Comparison of ENCODE assay signal across 14 mouse cellular contexts in the genomic region with DNA sequence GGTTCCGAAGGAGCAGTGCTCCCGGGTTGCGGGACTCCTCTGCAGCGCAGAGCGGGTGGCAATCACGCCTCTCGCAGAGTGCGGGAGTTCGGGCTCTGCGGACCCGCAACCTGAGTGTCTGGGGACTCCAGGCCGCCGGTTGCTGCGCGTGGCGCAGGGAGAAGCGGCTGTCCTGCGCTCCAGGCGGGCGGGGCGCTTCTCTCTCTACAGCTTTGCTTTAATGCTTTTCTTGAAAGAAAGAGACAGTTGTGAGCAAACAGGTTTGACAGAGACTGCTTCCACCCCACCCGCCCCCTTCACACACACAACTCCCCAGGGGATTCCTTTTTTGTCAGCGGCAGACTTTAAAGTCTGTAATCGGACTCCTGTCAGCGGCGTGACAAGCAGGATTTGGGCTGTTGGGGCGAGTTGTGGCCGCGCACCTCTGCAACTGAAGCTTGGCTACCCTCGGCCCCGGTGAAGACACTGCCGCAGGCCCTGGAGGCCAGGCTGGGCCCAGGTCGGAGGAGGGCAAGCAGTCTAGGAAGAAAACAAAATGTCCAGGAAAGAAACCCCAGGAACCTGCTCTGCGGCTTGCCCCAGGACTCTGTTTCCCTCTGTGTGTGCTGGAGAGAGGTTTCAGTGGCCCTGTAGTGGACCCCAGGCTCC. TPM values are rescaled to one million over a fixed set of nuclear protein-coding genes. Genes with fewer than 3 reads are reported as not detected.
DNase-seq lines count a peak whose midpoint lies in the region; ATAC-seq and TF ChIP-seq lines count a peak whose summit lies in the region.
"Had no signal": no experiment of that assay in that cellular context is flagged by ENCODE, and none has a peak within 500 bp of the region (broad histone marks: within the 10 kb centered on the region; RNA-seq: fewer than 3 reads in every experiment).

No protein-coding gene starts in this region.

- peak overlapping the region; percentile 16; the same call in 1 of the 2 replicates for H3K4me2 ChIP-seq in heart, embryonic 13.5 days
- peak overlapping the region; percentile 44 for H3K4me2 ChIP-seq in hindbrain, embryonic 12.5 days (replicated peaks)
- H3K4me2 ChIP-seq in midbrain, embryonic 16.5 days (ENCODE audit: low read length): peak overlapping the region; percentile 52

- no peak for TF ChIP-seq CTCF in cerebellum, adult 2 months (IDR thresholded peaks at IDR 0.05; ENCODE audit: borderline replicate concordance, insufficient read depth, low read depth, low read length)

- H3K4me1 ChIP-seq in heart, embryonic 13.5 days: peaks cover 37% of the 10 kb centered on the region
- peaks cover 39% of the 10 kb centered on the region for H3K4me1 ChIP-seq in hindbrain, embryonic 12.5 days
- peaks cover 21% of the 10 kb centered on the region for H3K4me1 ChIP-seq in midbrain, embryonic 16.5 days (ENCODE audit: control insufficient read depth, insufficient read depth, low read length)
- no peaks in the 10 kb centered on the region for H3K4me1 ChIP-seq in cerebellum, adult 2 months (ENCODE audit: control insufficient read depth, insufficient read depth, low read length)

- WGBS in heart, embryonic 13.5 days: 1% methylated on average over 34 of the region's 34 CpGs
- WGBS in hindbrain, embryonic 12.5 days: under 1% methylated on average over 34 of the region's 34 CpGs
- WGBS in midbrain, embryonic 16.5 days: 1% methylated on average over 33 of the region's 34 CpGs
- 2% methylated on average over 34 of the region's 34 CpGs for WGBS in cerebellum, adult 2 months

- ATAC-seq in heart, embryonic 13.5 days (ENCODE audit: extremely low read depth, insufficient number of reproducible peaks, low FRiP score, low TSS enrichment): no peak
- no peak for ATAC-seq in hindbrain, embryonic 12.5 days (ENCODE audit: low FRiP score)
- no peak for ATAC-seq in midbrain, embryonic 16.5 days
- ATAC-seq in CD4-positive, CD25-positive, alpha-beta regulatory T cell, adult 4 months: no peak

- peaks cover 100% of the 10 kb centered on the region for H3K27me3 ChIP-seq in heart, embryonic 13.5 days (replicated peaks)
- peaks cover 94% of the 10 kb centered on the region for H3K27me3 ChIP-seq in hindbrain, embryonic 12.5 days
- H3K27me3 ChIP-seq in midbrain, embryonic 16.5 days (ENCODE audit: control insufficient read depth, insufficient read depth, low read depth, low read length): peaks cover 28% of the 10 kb centered on the region
- peaks cover 18% of the 10 kb centered on the region; the same call in 1 of the 2 replicates for H3K27me3 ChIP-seq in cerebellum, adult 2 months (ENCODE audit: control insufficient read depth, insufficient read depth, low read length)

- no peaks in the 10 kb centered on the region for H3K36me3 ChIP-seq in heart, embryonic 13.5 days
- no peaks in the 10 kb centered on the region for H3K36me3 ChIP-seq in hindbrain, embryonic 12.5 days
- no peaks in the 10 kb centered on the region for H3K36me3 ChIP-seq in midbrain, embryonic 16.5 days (ENCODE audit: control insufficient read depth, insufficient read depth, low read length)

- peak overlapping the region; percentile 13; the same call in 1 of the 2 replicates for H3K4me3 ChIP-seq in heart, embryonic 13.5 days
- peak overlapping the region; percentile 26 for H3K4me3 ChIP-seq in hindbrain, embryonic 12.5 days
- H3K4me3 ChIP-seq in midbrain, embryonic 16.5 days (ENCODE audit: low read depth, low read length): peak overlapping the region; percentile 38
- H3K4me3 ChIP-seq in cerebellum, adult 2 months (replicated peaks; ENCODE audit: insufficient read depth, low read depth, low read length): no peak overlapping the region

- H3K9ac ChIP-seq in heart, embryonic 13.5 days: no peak overlapping the region
- H3K9ac ChIP-seq in hindbrain, embryonic 12.5 days: peak overlapping the region; percentile 43; the same call in 1 of the 2 replicates
- peak overlapping the region; percentile 65 for H3K9ac ChIP-seq in midbrain, embryonic 16.5 days (ENCODE audit: low read depth, low read length)

- DNase-seq in heart, adult 11 months: no peak
- peak; percentile 80 for DNase-seq in R1 (ENCODE audit: low read depth, low spot score)
- no peak for DNase-seq in gastrocnemius, postnatal 4 days (ENCODE audit: low spot score in 2 of 2)
- no peak for DNase-seq in cerebellum, adult 2 months
- DNase-seq: adrenal gland, postnatal 36 days; layer of hippocampus, adult 9-11 months; lung, postnatal 14 days; thymus, adult 2 months had no signal

- H3K27ac ChIP-seq in heart, embryonic 13.5 days (replicated peaks): no peak overlapping the region
- peak overlapping the region; percentile 68 for H3K27ac ChIP-seq in hindbrain, embryonic 12.5 days
- H3K27ac ChIP-seq in midbrain, embryonic 16.5 days (ENCODE audit: low read length): peak overlapping the region; percentile 87
- no peak overlapping the region for H3K27ac ChIP-seq in cerebellum, adult 2 months (ENCODE audit: insufficient read depth, low read length)

- H3K9me3 ChIP-seq in heart, embryonic 13.5 days: no peaks in the 10 kb centered on the region
- no peaks in the 10 kb centered on the region for H3K9me3 ChIP-seq in hindbrain, embryonic 12.5 days (replicated peaks)
- H3K9me3 ChIP-seq in midbrain, embryonic 16.5 days (replicated peaks; ENCODE audit: control insufficient read depth, low read length, poor library complexity, severe bottlenecking): no peaks in the 10 kb centered on the region

- TF ChIP-seq POLR2A in cerebellum, adult 2 months (IDR thresholded peaks at IDR 0.05; ENCODE audit: borderline replicate concordance, insufficient read depth, low read length): no peak

RNA-seq across cellular contexts. Expression of a gene that starts 4.3 kb away (rescaled TPM):
- polyA plus RNA-seq in heart, embryonic 13.5 days (2015; fragmentation: Nextera tagmentation; extraction: Ambion mirVana): not detected in 2 replicates
- 15.4 and 18.3 TPM in 2 replicates for polyA plus RNA-seq in hindbrain, embryonic 12.5 days (2016; fragmentation: Nextera tagmentation; extraction: Ambion mirVana)
- 60.0 and 76.6 TPM in 2 replicates for polyA plus RNA-seq in midbrain, embryonic 16.5 days (2015; fragmentation: Nextera tagmentation; extraction: Ambion mirVana)
- not detected for total RNA-seq in gastrocnemius, postnatal 4 days (2021)
- polyA plus RNA-seq in cerebellum, adult 2 months (2012; rRNA removed): 0.70 and 0.78 TPM in 2 replicates
- polyA plus RNA-seq in CD4-positive, CD25-positive, alpha-beta regulatory T cell, adult 4 months (2017; shearing (Covaris generic)): not detected
- total RNA-seq: adrenal gland, postnatal 36 days; granulocyte monocyte progenitor cell, adult 5-6 weeks had no signal
- polyA plus RNA-seq: cortical plate, adult 2 months had no signal

Comparison
In these comparisons a context has a peak if more than half of its experiments do, and no peak if none do; other contexts are left out.
1. H3K27ac ChIP-seq: peak in hindbrain, embryonic 12.5 days (single experiment) and midbrain, embryonic 16.5 days (single experiment); none in heart, embryonic 13.5 days (single experiment) and cerebellum, adult 2 months (single experiment).
2. Peak in every context shown above with its lines, with median percentiles within 50 percentile points of each other: H3K4me2 ChIP-seq.